Mouse (Mus musculus): ENCODE data around the gene Gm20388.

The Gm20388 gene

GRCm38 (mm10) chr8:123328552-123328951 is 3417.9 kb downstream of the Gm20388 start:
- no peak for DNase-seq (ENCODE audit: low spot score)

- no peak for DNase-seq (ENCODE audit: low spot score)
These were observed 3418.7 kb downstream of the Gm20388 start for GRCm38 (mm10) chr8:123329350-123329749.

GRCm38 (mm10) chr8:123329961-123330360 is 3419.3 kb downstream of the Gm20388 start:
- DNase-seq (ENCODE audit: low spot score) = no peak

GRCm38 (mm10) chr8:123330701-123331100 is 3420.1 kb downstream of the Gm20388 start:
- DNase-seq (ENCODE audit: low spot score) = no peak

- DNase-seq (ENCODE audit: low spot score) = no peak
These were observed 3420.7 kb downstream of the Gm20388 start for GRCm38 (mm10) chr8:123331301-123331700.

GRCm38 (mm10) chr8:123331810-123332209 is 3421.2 kb downstream of the Gm20388 start:
- DNase-seq (ENCODE audit: low spot score) = no peak

- peak; percentile 85 for DNase-seq (ENCODE audit: low spot score)
These were observed 3421.8 kb downstream of the Gm20388 start, which contains the start of gene Spire2 for GRCm38 (mm10) chr8:123332262-123333090. Spire2 (plus strand) TSS chr8:123332713.

GRCm38 (mm10) chr8:123333091-123333587 is 3422.5 kb downstream of the Gm20388 start:
- DNase-seq (ENCODE audit: low spot score) = peak; percentile 43

GRCm38 (mm10) chr8:123333864-123334263 is 3423.2 kb downstream of the Gm20388 start:
- DNase-seq (ENCODE audit: low spot score) = no peak

- DNase-seq (ENCODE audit: low spot score) = no peak
These were observed 3423.8 kb downstream of the Gm20388 start for GRCm38 (mm10) chr8:123334467-123334866.

GRCm38 (mm10) chr8:123337475-123337874 is 3426.8 kb downstream of the Gm20388 start:
- DNase-seq (ENCODE audit: low spot score) = no peak

GRCm38 (mm10) chr8:123340071-123340470 is 3429.4 kb downstream of the Gm20388 start:
- DNase-seq (ENCODE audit: low spot score) = no peak

GRCm38 (mm10) chr8:123341040-123342015 is 3430.7 kb downstream of the Gm20388 start:
- DNase-seq (ENCODE audit: low spot score) = no peak

- DNase-seq (ENCODE audit: low spot score) = no peak
These were observed 3431.6 kb downstream of the Gm20388 start for GRCm38 (mm10) chr8:123342253-123342652.

- DNase-seq (ENCODE audit: low spot score) = no peak
These were observed 3432.3 kb downstream of the Gm20388 start for GRCm38 (mm10) chr8:123342911-123343310.

- DNase-seq (ENCODE audit: low spot score) = no peak
These were observed 3432.8 kb downstream of the Gm20388 start for GRCm38 (mm10) chr8:123343422-123343821.

- DNase-seq (ENCODE audit: low spot score) = no peak
These were observed 3434.5 kb downstream of the Gm20388 start for GRCm38 (mm10) chr8:123345135-123345534.

- DNase-seq (ENCODE audit: low spot score) = no peak
These were observed 3435.2 kb downstream of the Gm20388 start for GRCm38 (mm10) chr8:123345856-123346255.

- DNase-seq (ENCODE audit: low spot score) = no peak
These were observed 3436.7 kb downstream of the Gm20388 start for GRCm38 (mm10) chr8:123347293-123347692.

GRCm38 (mm10) chr8:123348237-123348843 is 3437.7 kb downstream of the Gm20388 start:
- DNase-seq (ENCODE audit: low spot score) = peak; percentile 48

GRCm38 (mm10) chr8:123349073-123349472 is 3438.4 kb downstream of the Gm20388 start:
- DNase-seq (ENCODE audit: low spot score) = no peak

- DNase-seq (ENCODE audit: low spot score) = no peak
These were observed 3441.5 kb downstream of the Gm20388 start for GRCm38 (mm10) chr8:123352118-123352517.

All from retina, embryonic 14.5 days (tissue).